Mouse (Mus musculus): Measurements from ENCODE around the gene Actn2. TPM values are rescaled to one million over a fixed set of nuclear protein-coding genes. Genes with fewer than 3 reads are reported as not detected.

The Actn2 gene
- total RNA-seq, 2 experiments from 2014 or later = 19.0 to 19.9 TPM

GRCm38 (mm10) chr13:12255911-12256705 is 84.5 kb downstream of the Actn2 start:
- DNase-seq = no peak

- DNase-seq = no peak
These were observed 90.1 kb downstream of the Actn2 start for GRCm38 (mm10) chr13:12250496-12250895.

DNA sequence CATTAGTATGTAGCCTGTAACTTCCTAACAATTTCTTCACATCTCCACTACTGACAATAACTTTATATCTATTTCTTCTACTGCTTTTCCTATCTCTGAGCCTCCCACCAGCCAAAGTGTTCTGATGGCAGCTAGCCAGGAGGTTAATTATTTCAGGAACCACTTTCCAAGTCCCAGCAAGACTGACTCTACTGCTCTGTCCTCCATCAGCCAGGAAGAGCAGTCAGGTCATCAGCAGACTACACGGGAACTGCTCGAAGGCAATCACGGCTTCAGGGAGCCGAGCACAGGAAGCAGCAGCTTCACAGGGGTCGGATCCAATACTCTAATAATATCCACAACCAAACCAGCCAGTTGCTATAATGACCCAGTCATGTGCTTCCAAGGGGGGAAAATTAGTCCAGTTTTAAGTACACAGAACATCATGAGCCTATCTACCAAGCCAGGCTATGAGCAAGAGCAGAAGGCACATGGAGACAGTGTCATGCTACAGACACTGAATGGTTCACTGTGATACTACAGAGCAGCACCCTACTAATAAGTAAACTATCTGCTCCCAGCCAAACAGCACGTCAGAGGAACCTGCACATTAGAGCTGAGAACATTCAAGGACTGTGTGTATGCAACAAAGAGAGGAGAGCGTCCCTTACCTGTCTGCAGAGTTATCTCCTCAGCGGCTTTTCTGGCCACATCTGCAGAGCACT is 91.2 kb downstream of the Actn2 start:
- DNase-seq = no peak

- no peak for DNase-seq
These were observed 94.6 kb downstream of the Actn2 start for GRCm38 (mm10) chr13:12245938-12246337.

DNA sequence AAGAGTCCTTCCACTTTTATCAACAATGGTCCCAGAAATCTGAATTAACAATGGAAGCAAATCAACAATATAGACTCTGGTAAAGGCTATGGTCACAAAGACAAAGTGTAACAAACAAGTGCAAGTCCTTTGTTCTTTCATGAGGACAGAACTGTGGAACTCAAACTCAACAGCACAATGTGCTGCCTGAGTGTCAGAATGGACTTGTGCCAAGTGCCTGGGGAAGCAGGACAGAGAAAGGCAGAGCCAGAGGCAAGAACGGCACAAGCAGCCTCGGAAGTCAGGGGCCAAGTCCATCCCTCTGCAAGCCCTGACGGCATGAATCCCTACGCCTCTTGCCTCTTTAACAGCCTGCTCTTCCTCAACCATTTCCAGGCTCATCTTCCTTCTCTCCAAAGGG is 96.6 kb downstream of the Actn2 start:
- no peak for DNase-seq

- no peak for DNase-seq
These were observed 108.4 kb downstream of the Actn2 start for GRCm38 (mm10) chr13:12232141-12232540.

- DNase-seq = no peak
These were observed 112.3 kb downstream of the Actn2 start for GRCm38 (mm10) chr13:12228248-12228647.

GRCm38 (mm10) chr13:12227606-12228005 is 113.0 kb downstream of the Actn2 start:
- no peak for DNase-seq

Other genes with a start within 250 kb of the Actn2 start
- 100 to 1,000 TPM; 237 to 265 TPM for gene Ryr2, start 233.8 kb downstream of the Actn2 start, total RNA-seq (2021)
- gene Mtr, start 82.6 kb downstream of the Actn2 start, total RNA-seq (2021) = 10 to 100 TPM; 19.5 to 19.8 TPM
- gene Heatr1, start 54.3 kb upstream of the Actn2 start, total RNA-seq (2021) = 10 to 100 TPM; 27.3 to 31.7 TPM
- gene Lgals8, start 124.2 kb upstream of the Actn2 start, total RNA-seq (2021) = 10 to 100 TPM; 33.9 to 36.4 TPM
- gene Edaradd, start 179.7 kb upstream of the Actn2 start, total RNA-seq (2021) = under 1 TPM; 0.28 to 0.35 TPM
- 10 to 100 TPM; 15.8 to 18.5 TPM for gene Ero1lb, start 225.1 kb upstream of the Actn2 start, total RNA-seq (2021)